Mouse (Mus musculus): ENCODE results near the gene Mchr1. TPM values are rescaled to one million over a fixed set of nuclear protein-coding genes. Genes with fewer than 3 reads are reported as not detected.

Gene Mchr1
- 5.3 and 5.8 TPM in 2 replicates for polyA plus RNA-seq (2015; fragmentation: Nextera tagmentation; extraction: Ambion mirVana)

GRCm38 (mm10) chr15:81235086-81235920 is at the start of gene Mchr1:
Mchr1 (plus strand) TSS chr15:81235499.
- Histone ChIP-seq H3K4me2 (peak within 1 kb of the TSS; percentile 80), H3K36me3 (replicated peaks) (no peaks in the 10 kb centered on the region), H3K4me1 (peaks cover 25% of the 10 kb centered on the region), H3K27ac (peak within 1 kb of the TSS; percentile 59), H3K27me3 (replicated peaks) (0 out of 2 replicates have a peak, but pooled peaks cover 3% of the 10 kb centered on the region), H3K4me3 (peak within 1 kb of the TSS; percentile 51), H3K9me3 (no peaks in the 10 kb centered on the region), H3K9ac (peak within 1 kb of the TSS; percentile 55)
- under 1% methylated on average over 25 of the region's 25 CpGs for WGBS
- peak; percentile 92 for ATAC-seq (replicated peaks)

GRCm38 (mm10) chr15:81189061-81189460 is 46.2 kb upstream of the Mchr1 start:
- Histone ChIP-seq H3K27ac (no peak overlapping the region), H3K4me3 (peak overlapping the region; percentile 58), H3K9me3 (no peaks in the 10 kb centered on the region), H3K4me2 (peak overlapping the region; percentile 58), H3K36me3 (replicated peaks) (no peaks in the 10 kb centered on the region), H3K4me1 (peaks cover 24% of the 10 kb centered on the region), H3K9ac (peak overlapping the region; percentile 65), H3K27me3 (replicated peaks) (no peaks in the 10 kb centered on the region)
- ATAC-seq (replicated peaks) = no peak
- 91% methylated on average over 2 of the region's 2 CpGs for WGBS

- Histone ChIP-seq H3K4me3 (peak overlapping the region; percentile 58), H3K27ac (peak overlapping the region; percentile 85), H3K27me3 (replicated peaks) (no peaks in the 10 kb centered on the region), H3K4me2 (peak overlapping the region; percentile 58), H3K4me1 (peaks cover 24% of the 10 kb centered on the region), H3K36me3 (replicated peaks) (no peaks in the 10 kb centered on the region), H3K9ac (peak overlapping the region; percentile 65), H3K9me3 (no peaks in the 10 kb centered on the region)
- ATAC-seq (replicated peaks) = peak; percentile 80
- 0% methylated on average over 42 of the region's 46 CpGs for WGBS
These were observed 45.2 kb upstream of the Mchr1 start for GRCm38 (mm10) chr15:81190011-81190629.

GRCm38 (mm10) chr15:81190630-81191178 is 44.6 kb upstream of the Mchr1 start, which contains the start of gene Mrtfa:
Mrtfa (minus strand) TSS chr15:81190757.
- under 1% methylated on average over 48 of the region's 48 CpGs for WGBS

GRCm38 (mm10) chr15:81191303-81191702 is 44.0 kb upstream of the Mchr1 start:
- Histone ChIP-seq H3K4me2 (peak overlapping the region; percentile 52), H3K4me3 (peak overlapping the region; percentile 58), H3K9ac (peak overlapping the region; percentile 44), H3K4me1 (peaks cover 24% of the 10 kb centered on the region), H3K36me3 (replicated peaks) (no peaks in the 10 kb centered on the region), H3K27ac (peak overlapping the region; percentile 64), H3K9me3 (no peaks in the 10 kb centered on the region), H3K27me3 (replicated peaks) (no peaks in the 10 kb centered on the region)
- ATAC-seq (replicated peaks) = no peak
- WGBS = 23% methylated on average over 9 of the region's 9 CpGs

More at GRCm38 (mm10) chr15:81190630-81191178, 44.6 kb upstream of the Mchr1 start, which contains the start of gene Mrtfa:
- Histone ChIP-seq H3K27ac (peak within 1 kb of the TSS; percentile 85), H3K4me1 (peaks cover 24% of the 10 kb centered on the region), H3K9me3 (no peaks in the 10 kb centered on the region), H3K36me3 (replicated peaks) (no peaks in the 10 kb centered on the region), H3K4me3 (peak within 1 kb of the TSS; percentile 58), H3K27me3 (replicated peaks) (no peaks in the 10 kb centered on the region), H3K4me2 (peak within 1 kb of the TSS; percentile 58), H3K9ac (peak within 1 kb of the TSS; percentile 65)
- peak; percentile 99 for ATAC-seq (replicated peaks)

- H3K27ac ChIP-seq = no peak overlapping the region
- no peak overlapping the region for H3K4me2 ChIP-seq
- no peaks in the 10 kb centered on the region for H3K27me3 ChIP-seq (replicated peaks)
- 88% methylated on average over 5 of the region's 5 CpGs for WGBS
- ATAC-seq (replicated peaks) = no peak
- no peaks in the 10 kb centered on the region for H3K36me3 ChIP-seq (replicated peaks)
- H3K4me3 ChIP-seq = no peak overlapping the region
- H3K9ac ChIP-seq = no peak overlapping the region
- H3K4me1 ChIP-seq = peaks cover 24% of the 10 kb centered on the region
- H3K9me3 ChIP-seq = no peaks in the 10 kb centered on the region
These were observed 43.0 kb upstream of the Mchr1 start for GRCm38 (mm10) chr15:81192316-81192715.

GRCm38 (mm10) chr15:81192858-81193257 is 42.4 kb upstream of the Mchr1 start:
- Histone ChIP-seq H3K9ac (no peak overlapping the region), H3K27me3 (replicated peaks) (no peaks in the 10 kb centered on the region), H3K4me2 (no peak overlapping the region), H3K36me3 (replicated peaks) (no peaks in the 10 kb centered on the region), H3K4me3 (no peak overlapping the region), H3K9me3 (no peaks in the 10 kb centered on the region), H3K27ac (no peak overlapping the region), H3K4me1 (peaks cover 23% of the 10 kb centered on the region)
- ATAC-seq (replicated peaks) = no peak
- WGBS = 97% methylated on average over 8 of the region's 8 CpGs

- no peak overlapping the region for H3K9ac ChIP-seq
- peaks cover 4% of the 10 kb centered on the region; the same call in 1 of the 2 replicates for H3K4me1 ChIP-seq
- H3K9me3 ChIP-seq = no peaks in the 10 kb centered on the region
- no peak overlapping the region for H3K4me3 ChIP-seq
- ATAC-seq (replicated peaks) = no peak
- no peaks in the 10 kb centered on the region for H3K36me3 ChIP-seq (replicated peaks)
- WGBS = 87% methylated on average over 6 of the region's 6 CpGs
- no peak overlapping the region for H3K4me2 ChIP-seq
- H3K27me3 ChIP-seq (replicated peaks) = no peaks in the 10 kb centered on the region
- no peak overlapping the region for H3K27ac ChIP-seq
These were observed 40.5 kb upstream of the Mchr1 start for GRCm38 (mm10) chr15:81194791-81195190.

GRCm38 (mm10) chr15:81195447-81195846 is 39.9 kb upstream of the Mchr1 start:
- WGBS = 61% methylated on average over 4 of the region's 4 CpGs

GRCm38 (mm10) chr15:81197197-81197596 is 38.1 kb upstream of the Mchr1 start:
- H3K4me1 ChIP-seq = no peaks in the 10 kb centered on the region
- no peak overlapping the region for H3K27ac ChIP-seq
- no peak overlapping the region for H3K9ac ChIP-seq
- no peak for ATAC-seq (replicated peaks)
- no peaks in the 10 kb centered on the region for H3K27me3 ChIP-seq (replicated peaks)
- no peaks in the 10 kb centered on the region for H3K36me3 ChIP-seq (replicated peaks)
- no peaks in the 10 kb centered on the region for H3K9me3 ChIP-seq
- 90% methylated on average over 10 of the region's 10 CpGs for WGBS
- no peak overlapping the region for H3K4me2 ChIP-seq
- no peak overlapping the region for H3K4me3 ChIP-seq

More at GRCm38 (mm10) chr15:81195447-81195846, 39.9 kb upstream of the Mchr1 start:
- H3K4me3 ChIP-seq = no peak overlapping the region
- H3K27ac ChIP-seq = no peak overlapping the region
- H3K9ac ChIP-seq = no peak overlapping the region
- no peaks in the 10 kb centered on the region for H3K27me3 ChIP-seq (replicated peaks)
- no peak for ATAC-seq (replicated peaks)
- no peak overlapping the region for H3K4me2 ChIP-seq
- no peaks in the 10 kb centered on the region for H3K36me3 ChIP-seq (replicated peaks)
- peaks cover 4% of the 10 kb centered on the region; the same call in 1 of the 2 replicates for H3K4me1 ChIP-seq
- no peaks in the 10 kb centered on the region for H3K9me3 ChIP-seq

- Histone ChIP-seq H3K9ac (no peak overlapping the region), H3K27me3 (replicated peaks) (no peaks in the 10 kb centered on the region), H3K36me3 (replicated peaks) (no peaks in the 10 kb centered on the region), H3K4me3 (no peak overlapping the region), H3K4me1 (no peaks in the 10 kb centered on the region), H3K9me3 (no peaks in the 10 kb centered on the region), H3K27ac (no peak overlapping the region), H3K4me2 (no peak overlapping the region)
- 91% methylated on average over 5 of the region's 5 CpGs for WGBS
- no peak for ATAC-seq (replicated peaks)
These were observed 36.9 kb upstream of the Mchr1 start for GRCm38 (mm10) chr15:81198447-81198846.

- Histone ChIP-seq H3K4me1 (no peaks in the 10 kb centered on the region), H3K4me3 (no peak overlapping the region), H3K9me3 (no peaks in the 10 kb centered on the region), H3K27ac (no peak overlapping the region), H3K4me2 (no peak overlapping the region), H3K36me3 (replicated peaks) (no peaks in the 10 kb centered on the region), H3K27me3 (replicated peaks) (no peaks in the 10 kb centered on the region), H3K9ac (no peak overlapping the region)
- ATAC-seq (replicated peaks) = no peak
- WGBS = 23% methylated on average over 4 of the region's 4 CpGs
These were observed 35.8 kb upstream of the Mchr1 start for GRCm38 (mm10) chr15:81199372-81199959.

All from midbrain, embryonic 15.5 days (tissue).